Mouse (Mus musculus) CH12.LX (cell line): Measurements from ENCODE around the gene Rslcan18. TPM values are rescaled to one million over a fixed set of nuclear protein-coding genes. Genes with fewer than 3 reads are reported as not detected.

Experiments
- DNase-seq: peaks from one replicate; pipeline ENCODE4 v3.0.0-alpha.2; 2013; ENCODE audit errors: extremely low read depth
- H3K27ac ChIP-seq: 2 replicates; pipeline ENCODE4 v1.5.1; 2012; ENCODE audit warnings: low read depth, mild to moderate bottlenecking, control low read depth, moderate library complexity; ENCODE audit not compliant: insufficient read depth
- H3K27me3 ChIP-seq: replicated peaks from 2 replicates; pipeline ENCODE3; 2012; ENCODE audit warnings: inconsistent platforms
- H3K36me3 ChIP-seq, 2 experiments: replicated peaks in 1 of 2; 2 replicates each; pipeline versions ENCODE3 to v1.6.1; 2012; ENCODE audit warnings: inconsistent platforms in 1 of 2, low read length in 1 of 2, mild to moderate bottlenecking in 1 of 2, mixed read lengths in 1 of 2, moderate library complexity in 1 of 2; ENCODE audit not compliant: control insufficient read depth in 1 of 2, insufficient read depth in 1 of 2
- H3K4me1 ChIP-seq, 2 experiments: 2 replicates each; pipeline ENCODE4 v1.6.1; 2012; ENCODE audit warnings: inconsistent platforms in 1 of 2, moderate library complexity in 1 of 2; ENCODE audit not compliant: insufficient read depth in 2 of 2, control insufficient read depth in 1 of 2
- H3K4me2 ChIP-seq: 2 replicates; pipeline ENCODE4 v1.6.1; 2012; ENCODE audit warnings: low read depth, mild to moderate bottlenecking, control low read depth; ENCODE audit not compliant: poor library complexity, insufficient read depth, severe bottlenecking
- H3K4me3 ChIP-seq, 3 experiments: fragments of 150-350 bp in 1 of 3; sonication (generic) in 1 of 3; replicated peaks in 1 of 3; 2 replicates each; pipeline versions ENCODE3 to v1.5.1; 2011 to 2012; ENCODE audit warnings: low read depth in 2 of 3, low read length in 2 of 3, mild to moderate bottlenecking in 2 of 3, moderate library complexity in 2 of 3, control low read depth in 1 of 3, improper control_type of control experiment in 1 of 3, inconsistent platforms in 1 of 3, mixed read lengths in 1 of 3; ENCODE audit not compliant: poor library complexity in 1 of 3
- H3K79me2 ChIP-seq: replicated peaks from 2 replicates; pipeline ENCODE4 v1.6.1; 2012; ENCODE audit warnings: mild to moderate bottlenecking, moderate library complexity; ENCODE audit not compliant: control insufficient read depth, poor library complexity, insufficient read depth, severe bottlenecking; ENCODE audit errors: extremely low read depth
- H3K9ac ChIP-seq: 2 replicates; pipeline ENCODE4 v1.6.1; 2012; ENCODE audit warnings: low read depth, mild to moderate bottlenecking, control low read depth, moderate library complexity; ENCODE audit not compliant: insufficient read depth
- H3K9me3 ChIP-seq: replicated peaks from 2 replicates; pipeline ENCODE3; 2012; ENCODE audit warnings: low read length, inconsistent platforms, mixed read lengths
- BHLHE40 ChIP-seq: IDR thresholded peaks from 2 replicates; pipeline ENCODE4 v1.6.1; 2011; ENCODE audit warnings: mild to moderate bottlenecking, low read depth, low read length, improper control_type of control experiment
- CHD1 ChIP-seq: IDR thresholded peaks from 2 replicates; pipeline ENCODE4 v1.6.1; 2012; ENCODE audit warnings: low read depth, low read length, improper control_type of control experiment, inconsistent platforms
- CHD2 ChIP-seq: IDR thresholded peaks from 2 replicates; pipeline ENCODE4 v1.6.1; 2011; ENCODE audit warnings: low read length, improper control_type of control experiment
- CTCF ChIP-seq, 2 experiments: IDR thresholded peaks in 1 of 2; conservative IDR thresholded peaks in 1 of 2; 2 replicates each; pipeline ENCODE4 v1.5.1; 2011 to 2012; ENCODE audit warnings: low read depth in 2 of 2, low read length in 2 of 2, improper control_type of control experiment in 1 of 2, inconsistent platforms in 1 of 2, mild to moderate bottlenecking in 1 of 2, moderate library complexity in 1 of 2
- ELF1 ChIP-seq: IDR thresholded peaks from 2 replicates; pipeline ENCODE4 v1.6.1; 2014; ENCODE audit warnings: low read depth, mild to moderate bottlenecking, inconsistent platforms, low read length, improper control_type of control experiment
- EP300 ChIP-seq: IDR thresholded peaks from 2 replicates; pipeline ENCODE4 v1.6.1; 2011; ENCODE audit warnings: low read length, improper control_type of control experiment
- GABPA ChIP-seq: IDR thresholded peaks from 2 replicates; pipeline ENCODE4 v1.6.1; 2012; ENCODE audit warnings: low read depth, low read length, improper control_type of control experiment, inconsistent platforms; ENCODE audit not compliant: insufficient replicate concordance
- HCFC1 ChIP-seq: IDR thresholded peaks from 2 replicates; pipeline ENCODE4 v1.6.1; 2012; ENCODE audit warnings: low read depth, mild to moderate bottlenecking, inconsistent platforms, low read length, improper control_type of control experiment
- IRF4 ChIP-seq: IDR thresholded peaks from 2 replicates; pipeline ENCODE4 v1.6.1; 2014; ENCODE audit warnings: low read depth, mild to moderate bottlenecking, inconsistent platforms, low read length, improper control_type of control experiment
- KAT2A ChIP-seq: IDR thresholded peaks from 2 replicates; pipeline ENCODE4 v1.6.1; 2012; ENCODE audit warnings: low read length, improper control_type of control experiment, inconsistent platforms; ENCODE audit not compliant: insufficient replicate concordance
- MAFK ChIP-seq: IDR thresholded peaks from 2 replicates; pipeline ENCODE4 v1.6.1; 2011; ENCODE audit warnings: low read length, improper control_type of control experiment; ENCODE audit not compliant: insufficient replicate concordance
- MAX ChIP-seq: IDR thresholded peaks from 2 replicates; pipeline ENCODE4 v1.6.1; 2011; ENCODE audit warnings: low read length, improper control_type of control experiment
- MAZ ChIP-seq: IDR thresholded peaks from 2 replicates; pipeline ENCODE4 v1.6.1; 2012; ENCODE audit warnings: low read depth, mild to moderate bottlenecking, inconsistent platforms, low read length, improper control_type of control experiment, moderate library complexity
- MEF2A ChIP-seq: IDR thresholded peaks from 2 replicates; pipeline ENCODE4 v1.6.1; 2014; ENCODE audit warnings: low read depth, mild to moderate bottlenecking, inconsistent platforms, low read length, improper control_type of control experiment, borderline replicate concordance
- MXI1 ChIP-seq: IDR thresholded peaks from 2 replicates; pipeline ENCODE4 v1.6.1; 2011; ENCODE audit warnings: mild to moderate bottlenecking, low read depth, low read length, improper control_type of control experiment
- NELFE ChIP-seq: IDR thresholded peaks from 2 replicates; pipeline ENCODE4 v1.6.1; 2011; ENCODE audit warnings: low read depth, low read length, improper control_type of control experiment
- NRF1 ChIP-seq: IDR thresholded peaks from 2 replicates; pipeline ENCODE4 v1.6.1; 2014; ENCODE audit warnings: low read depth, mild to moderate bottlenecking, inconsistent platforms, low read length, improper control_type of control experiment, moderate library complexity
- PAX5 ChIP-seq: IDR thresholded peaks from 2 replicates; pipeline ENCODE4 v1.6.1; 2012; ENCODE audit warnings: low read length, inconsistent platforms, mixed read lengths
- POLR2A ChIP-seq: IDR thresholded peaks from 2 replicates; pipeline ENCODE4 v1.6.1; 2011; ENCODE audit warnings: low read depth, mild to moderate bottlenecking, improper control_type of control experiment, low read length
- POLR2AphosphoS2 ChIP-seq: IDR thresholded peaks from 2 replicates; pipeline ENCODE4 v1.6.1; 2011; ENCODE audit warnings: low read depth, low read length, improper control_type of control experiment
- SMC3 ChIP-seq: IDR thresholded peaks from 2 replicates; pipeline ENCODE4 v1.6.1; 2011; ENCODE audit warnings: low read depth, low read length, improper control_type of control experiment
- TBP ChIP-seq: conservative IDR thresholded peaks from 2 replicates; pipeline ENCODE4 v1.6.1; 2011; ENCODE audit warnings: low read depth, low read length, improper control_type of control experiment
- TCF12 ChIP-seq: IDR thresholded peaks from 2 replicates; pipeline ENCODE4 v1.6.1; 2014; ENCODE audit warnings: low read depth, mild to moderate bottlenecking, inconsistent platforms, low read length, improper control_type of control experiment
- USF1 ChIP-seq: IDR thresholded peaks from 2 replicates; pipeline ENCODE4 v1.6.1; 2014; ENCODE audit warnings: low read depth, mild to moderate bottlenecking, inconsistent platforms, low read length, improper control_type of control experiment
- USF2 ChIP-seq: conservative IDR thresholded peaks from 2 replicates; pipeline ENCODE4 v1.6.1; 2011; ENCODE audit warnings: low read depth, low read length, improper control_type of control experiment
- ZC3H11A ChIP-seq: IDR thresholded peaks from 2 replicates; pipeline ENCODE4 v1.6.1; 2012; ENCODE audit warnings: low read depth, mild to moderate bottlenecking, inconsistent platforms, low read length, improper control_type of control experiment
- ZKSCAN1 ChIP-seq: IDR thresholded peaks from 2 replicates; pipeline ENCODE4 v1.6.1; 2012; ENCODE audit warnings: low read depth, inconsistent platforms, low read length, improper control_type of control experiment, borderline replicate concordance
- ZMIZ1 ChIP-seq: IDR thresholded peaks from 2 replicates; pipeline ENCODE4 v1.6.1; 2012; ENCODE audit warnings: low read depth, mild to moderate bottlenecking, inconsistent platforms, low read length, improper control_type of control experiment
- dilution Hi-C: fragments of 300-500 bp; cut with MboI; formaldehyde crosslinking; loops from 2 replicates; pipeline ENCODE4 v1.14.3; 2020; ENCODE audit warnings: low sequenced_read_pairs; ENCODE audit not compliant: extremely low pct_unique_long_range_greater_than_20kb, extremely low pct_ligation_motif_present
- in situ Hi-C: fragments of 300-500 bp; cut with MboI; formaldehyde crosslinking; loops from 3 replicates; pipeline ENCODE4 v1.14.3; 2019; ENCODE audit warnings: low sequenced_read_pairs, low pct_ligation_motif_present, low pct_unique_long_range_greater_than_20kb, mixed read lengths
- polyA plus RNA-seq: library from polyadenylated mRNA; unstranded; fragments of >175 nt; gene quantifications from 2 replicates; pipeline ENCODE4 v1.2.1, GENCODE M21; 2012; ENCODE audit warnings: low read depth; ENCODE audit not compliant: insufficient read length
- total RNA-seq, 2 experiments: library from RNA; depleted of rRNA; stranded (reverse); fragments of 300-350 nt in 1 of 2; fragments of >200 nt in 1 of 2; gene quantifications; 2 replicates each; pipeline ENCODE4 v1.2.3; 2012 to 2014

Gene Rslcan18
- total and polyA plus RNA-seq, 3 experiments: 0.20 to 0.81 (median 0.55) TPM

- TF ChIP-seq BHLHE40 (no peak), ELF1 (peak; percentile 97), ZKSCAN1 (no peak), NELFE (no peak; the same call in 1 of the 2 replicates), POLR2A (peak; percentile 63), GABPA (peak; percentile 24; the same call in 1 of the 2 replicates), TBP (0 out of 2 replicates have a peak, but pooled peaks have one; percentile 45), MXI1 (peak; percentile 57; the same call in 1 of the 2 replicates), MAX (no peak), CTCF (conservative IDR thresholded peaks at IDR 0.05 in 1 of 2, IDR thresholded peaks at IDR 0.05 in 1 of 2; ENCODE audit: low read depth in 2 of 2, low read length in 2 of 2) (no peak), CHD2 (no peak), SMC3 (no peak), ZMIZ1 (no peak), TCF12 (peak; percentile 53; the same call in 1 of the 2 replicates), MAZ (no peak), NRF1 (peak; percentile 71), PAX5 (no peak), EP300 (no peak), MEF2A (peak; percentile 67; the same call in 1 of the 2 replicates), IRF4 (peak; percentile 57; the same call in 1 of the 2 replicates), CHD1 (no peak), MAFK (no peak), USF1 (no peak), HCFC1 (peak; percentile 96), ZC3H11A (no peak), POLR2AphosphoS2 (peak; percentile 44; the same call in 1 of the 2 replicates), USF2 (no peak), KAT2A (peak; percentile 83; the same call in 1 of the 2 replicates)
- Histone ChIP-seq H3K27me3 (no peaks in the 10 kb centered on the region), H3K27ac (peak within 1 kb of the TSS; percentile 54), H3K36me3 (peaks cover 0 to 2% of the 10 kb centered on the region in 2 experiments), H3K4me1 (peaks cover 3 to 8% of the 10 kb centered on the region in 2 experiments; a peak in 3 of 4 replicates), H3K79me2 (no peaks in the 10 kb centered on the region), H3K9ac (peak within 1 kb of the TSS; percentile 45), H3K4me3 (peak within 1 kb of the TSS; percentile 83 to 96 (median 93)), H3K4me2 (peak within 1 kb of the TSS; percentile 92), H3K9me3 (no peaks in the 10 kb centered on the region)
- DNase-seq: peak; percentile 93
- in situ Hi-C loops: no loop called here
- dilution Hi-C loops: no loop called here
Observed at GRCm38 (mm10) chr13:67060786-67061358, 55.2 kb downstream of the Rslcan18 start, which contains the start of gene Zfp712. Gene Zfp712 (minus strand): TSS chr13:67061170.
